Mouse (Mus musculus) forebrain, embryonic 13.5 days (tissue): ENCODE data around the gene Mettl13. TPM values are rescaled to one million over a fixed set of nuclear protein-coding genes. Genes with fewer than 3 reads are reported as not detected.

ENCODE experiments used
- ATAC-seq: fragments of 200-750 bp; cut with Nextera tagmentation; 2 replicates; pipeline ENCODE4 v1.8.0; 2017
- H3K27ac ChIP-seq: fragments of 300-500 bp; sonication (generic); 2 replicates; pipeline ENCODE4 v1.5.1; 2015; ENCODE audit warnings: inconsistent platforms, mild to moderate bottlenecking, moderate library complexity
- H3K27me3 ChIP-seq: fragments of 300-500 bp; sonication (generic); 2 replicates; pipeline ENCODE4 v1.6.1; 2015; ENCODE audit warnings: mild to moderate bottlenecking, inconsistent platforms
- H3K36me3 ChIP-seq: fragments of 300-500 bp; sonication (generic); 2 replicates; pipeline ENCODE4 v1.6.1; 2015; ENCODE audit warnings: mild to moderate bottlenecking, inconsistent platforms; ENCODE audit not compliant: poor library complexity, severe bottlenecking
- H3K4me1 ChIP-seq: fragments of 300-500 bp; sonication (generic); 2 replicates; pipeline ENCODE4 v1.6.1; 2015; ENCODE audit warnings: inconsistent platforms
- H3K4me2 ChIP-seq: fragments of 300-500 bp; sonication (generic); 2 replicates; pipeline ENCODE4 v1.6.1; 2015; ENCODE audit warnings: inconsistent platforms, mild to moderate bottlenecking, moderate library complexity
- H3K4me3 ChIP-seq: fragments of 300-500 bp; sonication (generic); 2 replicates; pipeline ENCODE4 v1.5.1; 2015; ENCODE audit warnings: mild to moderate bottlenecking, inconsistent platforms
- H3K9ac ChIP-seq: fragments of 300-500 bp; sonication (generic); 2 replicates; pipeline ENCODE4 v1.6.1; 2015; ENCODE audit warnings: mild to moderate bottlenecking, inconsistent platforms
- H3K9me3 ChIP-seq: fragments of 300-500 bp; sonication (generic); replicated peaks from 2 replicates; pipeline ENCODE4 v1.6.1; 2016; ENCODE audit warnings: inconsistent platforms
- WGBS: fragments of 180-500 bp; shearing (Covaris S2); methylation state at CpG from one replicate; pipeline ENCODE4 v1.1.7; 2015; 5-methylcytosine and 5-hydroxymethylcytosine counted together
- polyA plus RNA-seq: library from polyadenylated mRNA; unstranded; fragments of >200 nt; fragmentation: Nextera tagmentation; extraction: Ambion mirVana; gene quantifications from 2 replicates; pipeline ENCODE4 v1.2.1, GENCODE M21; 2015

The Mettl13 gene
- polyA plus RNA-seq, 1 experiment from 2014 or later: 22.5 TPM

GRCm38 (mm10) chr1:162529651-162530050, 18.7 kb downstream of the Mettl13 start:
- no peaks in the 10 kb centered on the region for H3K4me1 ChIP-seq
- WGBS: 61% methylated on average over 2 of the region's 2 CpGs
- H3K27me3 ChIP-seq: no peaks in the 10 kb centered on the region
- H3K4me3 ChIP-seq: no peak overlapping the region
- no peaks in the 10 kb centered on the region for H3K9me3 ChIP-seq
- no peak overlapping the region for H3K9ac ChIP-seq
- ATAC-seq: no peak
- H3K4me2 ChIP-seq: no peak overlapping the region
- peaks cover 28% of the 10 kb centered on the region for H3K36me3 ChIP-seq
- no peak overlapping the region for H3K27ac ChIP-seq

GRCm38 (mm10) chr1:162515116-162515515, 33.2 kb downstream of the Mettl13 start:
- Histone ChIP-seq H3K4me1 (no peaks in the 10 kb centered on the region), H3K9me3 (no peaks in the 10 kb centered on the region), H3K27ac (no peak overlapping the region), H3K9ac (no peak overlapping the region), H3K4me2 (no peak overlapping the region), H3K36me3 (no peaks in the 10 kb centered on the region), H3K27me3 (no peaks in the 10 kb centered on the region), H3K4me3 (no peak overlapping the region)
- WGBS: 84% methylated on average over 1 of the region's 1 CpGs
- no peak for ATAC-seq

DNA sequence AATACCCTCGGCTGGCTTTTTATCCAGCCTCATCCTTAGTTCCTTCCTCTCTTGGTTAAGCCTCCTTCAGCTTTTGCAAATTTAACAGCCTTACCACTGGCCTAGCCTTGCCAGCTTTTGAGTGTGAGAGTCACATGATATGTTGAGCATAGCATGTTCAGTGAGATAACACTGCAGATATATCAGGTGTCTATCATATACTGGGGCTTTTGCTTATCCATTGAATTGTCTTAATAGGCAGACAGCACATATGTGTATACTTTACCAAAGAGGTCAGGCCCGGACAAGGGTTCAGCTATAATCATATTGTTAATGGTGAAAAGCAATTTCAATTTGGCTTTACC, 38.4 kb downstream of the Mettl13 start:
- Histone ChIP-seq H3K27ac (no peak overlapping the region), H3K4me2 (no peak overlapping the region), H3K36me3 (no peaks in the 10 kb centered on the region), H3K9ac (no peak overlapping the region), H3K4me1 (no peaks in the 10 kb centered on the region), H3K9me3 (no peaks in the 10 kb centered on the region), H3K4me3 (no peak overlapping the region), H3K27me3 (no peaks in the 10 kb centered on the region)
- ATAC-seq: no peak
- 83% methylated on average over 2 of the region's 2 CpGs for WGBS

DNA sequence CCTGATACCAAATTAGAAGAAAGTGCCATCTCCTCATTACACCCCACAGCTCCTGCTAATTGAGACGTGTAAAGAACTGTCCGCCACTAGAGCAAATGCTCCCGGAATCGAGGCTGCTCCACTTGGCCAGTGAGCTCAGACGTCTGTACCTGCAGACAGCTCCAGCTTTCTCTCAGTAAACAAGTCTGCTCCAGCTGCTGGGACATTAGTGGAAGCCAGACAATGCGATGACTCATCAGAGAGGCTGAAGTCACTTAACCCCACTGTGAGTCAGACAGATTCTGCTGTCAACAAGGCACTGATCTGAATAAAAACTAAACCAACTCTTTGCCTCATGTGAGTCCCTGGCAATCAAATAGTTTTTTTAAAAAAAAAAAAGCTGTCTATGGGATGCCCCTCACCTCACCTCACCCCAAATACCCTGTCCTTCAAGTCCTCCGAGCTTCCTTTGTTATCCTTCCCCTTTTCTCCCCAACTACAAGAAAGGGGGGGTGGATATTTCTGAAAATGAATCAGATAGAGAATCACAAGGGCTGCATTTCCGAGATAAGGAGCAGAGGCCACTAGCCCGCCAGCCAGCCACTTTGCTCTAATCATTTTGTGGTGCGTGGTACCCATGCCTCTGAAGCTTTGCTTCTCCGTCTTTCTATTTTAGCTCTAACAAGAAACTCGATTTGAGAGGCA, 38.9 kb downstream of the Mettl13 start:
- WGBS: 69% methylated on average over 12 of the region's 12 CpGs
- Histone ChIP-seq H3K4me2 (no peak overlapping the region), H3K4me1 (no peaks in the 10 kb centered on the region), H3K9me3 (no peaks in the 10 kb centered on the region), H3K27ac (no peak overlapping the region), H3K27me3 (no peaks in the 10 kb centered on the region), H3K36me3 (no peaks in the 10 kb centered on the region), H3K4me3 (no peak overlapping the region), H3K9ac (no peak overlapping the region)
- no peak for ATAC-seq

DNA sequence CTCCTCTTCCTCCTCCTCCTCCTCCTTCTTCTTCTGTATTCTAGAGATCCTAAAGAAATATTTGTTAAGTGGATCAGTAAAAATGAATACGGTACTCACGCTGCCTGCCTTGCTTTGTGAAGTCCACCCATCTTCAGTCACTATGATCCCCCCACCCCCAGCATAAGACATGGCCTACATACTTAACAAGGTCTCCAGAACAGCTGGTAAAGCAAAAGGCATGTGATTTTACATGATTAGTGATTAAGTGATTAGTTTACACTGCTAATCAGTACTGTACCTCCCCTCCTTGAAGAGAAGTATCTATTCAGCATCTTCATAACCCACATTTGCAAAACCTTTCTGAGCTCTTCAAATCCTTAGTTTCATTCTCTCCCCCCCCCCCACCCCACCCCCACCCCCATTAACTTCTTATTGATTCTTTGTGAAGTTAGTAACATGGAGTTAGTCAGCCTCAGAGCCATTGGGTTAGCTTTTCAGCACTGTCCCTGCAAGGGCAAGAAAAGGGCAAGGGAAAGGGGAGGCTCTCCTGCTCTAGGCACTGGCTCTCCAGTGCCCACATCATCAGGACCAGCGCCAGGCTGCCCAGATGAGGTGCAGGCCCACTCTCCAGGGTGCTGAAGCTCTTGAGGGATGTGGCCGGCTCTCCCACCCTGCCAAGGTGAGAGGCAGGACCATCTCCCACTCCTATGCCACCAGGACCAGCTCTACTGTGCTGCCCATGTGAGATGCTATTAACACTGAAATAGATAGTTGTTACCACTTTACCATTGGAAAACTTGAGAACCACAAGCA, 39.9 kb downstream of the Mettl13 start:
- 75% methylated on average over 4 of the region's 4 CpGs for WGBS
- H3K4me2 ChIP-seq: no peak overlapping the region
- no peak overlapping the region for H3K9ac ChIP-seq
- no peaks in the 10 kb centered on the region for H3K36me3 ChIP-seq
- no peaks in the 10 kb centered on the region for H3K9me3 ChIP-seq
- H3K27me3 ChIP-seq: no peaks in the 10 kb centered on the region
- no peaks in the 10 kb centered on the region for H3K4me1 ChIP-seq
- ATAC-seq: peak; percentile 55; the same call in 1 of the 2 replicates
- H3K27ac ChIP-seq: no peak overlapping the region
- no peak overlapping the region for H3K4me3 ChIP-seq

GRCm38 (mm10) chr1:162506516-162506915, 41.8 kb downstream of the Mettl13 start:
- Histone ChIP-seq H3K27me3 (no peaks in the 10 kb centered on the region), H3K9me3 (no peaks in the 10 kb centered on the region), H3K27ac (no peak overlapping the region), H3K4me1 (no peaks in the 10 kb centered on the region), H3K36me3 (no peaks in the 10 kb centered on the region), H3K4me2 (no peak overlapping the region), H3K4me3 (no peak overlapping the region), H3K9ac (no peak overlapping the region)
- ATAC-seq: no peak
- 87% methylated on average over 4 of the region's 4 CpGs for WGBS

- Histone ChIP-seq H3K36me3 (no peaks in the 10 kb centered on the region), H3K9ac (no peak overlapping the region), H3K4me1 (no peaks in the 10 kb centered on the region), H3K4me2 (no peak overlapping the region), H3K9me3 (no peaks in the 10 kb centered on the region), H3K4me3 (no peak overlapping the region), H3K27ac (no peak overlapping the region), H3K27me3 (no peaks in the 10 kb centered on the region)
- no peak for ATAC-seq
- WGBS: 91% methylated on average over 6 of the region's 6 CpGs
Measured at GRCm38 (mm10) chr1:162505649-162506048, 42.7 kb downstream of the Mettl13 start.

Other genes with a start within 250 kb of the Mettl13 start
- gene Dnm3, start 70.5 kb downstream of the Mettl13 start, polyA plus RNA-seq: 15.1 and 16.7 TPM in 2 replicates
- gene Vamp4, start 22.0 kb upstream of the Mettl13 start, polyA plus RNA-seq: 62.6 and 66.5 TPM in 2 replicates
- gene Myoc, start 90.6 kb upstream of the Mettl13 start, polyA plus RNA-seq: not detected in 2 replicates
- gene Myocos, start 109.7 kb upstream of the Mettl13 start, polyA plus RNA-seq: not detected in 2 replicates
- 174 and 175 TPM in 2 replicates for gene Prrc2c, start 192.0 kb upstream of the Mettl13 start, polyA plus RNA-seq